Mouse (Mus musculus): ENCODE measurements around the gene 9930111J21Rik2. TPM values are rescaled to one million over a fixed set of nuclear protein-coding genes. Genes with fewer than 3 reads are reported as not detected.
"Not testable (repeated sequence)": the region's sequence is repeated elsewhere in the genome, so short reads cannot be mapped to it uniquely, and the experiment has no call there.

Gene 9930111J21Rik2
- polyA plus RNA-seq (2014; fragmentation: Nextera tagmentation; extraction: Ambion mirVana) = 0.10 and 0.25 TPM in 2 replicates

DNA sequence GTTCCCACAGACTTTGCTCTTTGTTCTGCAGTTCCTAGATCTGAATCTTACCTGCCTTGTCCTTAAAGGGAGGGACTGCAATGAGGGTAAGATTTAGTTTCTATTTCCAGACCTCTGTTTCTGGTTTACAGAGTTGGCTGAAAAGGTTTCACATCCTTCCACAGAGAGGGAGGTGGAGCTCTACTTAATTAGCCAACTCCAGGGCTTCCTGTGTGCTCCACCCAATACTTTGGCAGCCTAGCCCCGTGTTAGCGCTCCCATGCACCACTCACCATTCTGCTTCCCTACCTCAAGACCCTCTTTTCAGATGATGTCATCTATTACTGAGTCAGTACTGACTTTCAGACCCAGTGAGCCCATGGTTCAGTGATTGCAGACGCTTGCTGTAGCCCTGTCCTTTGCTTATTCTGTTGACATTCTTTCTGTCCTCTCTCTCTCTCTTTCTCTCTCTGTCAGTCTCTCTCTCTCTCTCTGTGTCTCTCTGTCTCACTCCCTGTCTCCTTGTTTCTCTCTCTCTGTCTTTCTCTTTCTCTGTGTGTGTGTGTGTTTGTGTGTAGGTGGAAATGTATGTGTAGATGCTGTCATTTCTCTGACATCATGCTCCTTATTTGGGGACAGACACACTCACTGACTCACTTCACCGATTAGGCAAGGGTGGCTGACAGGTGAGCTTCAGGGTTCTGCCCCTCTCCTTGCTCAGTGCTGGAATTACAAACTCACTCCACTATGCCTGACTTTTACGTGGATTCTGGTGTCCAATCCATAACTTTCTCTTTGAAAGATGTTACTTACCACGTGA lies at the start of gene 9930111J21Rik2:
TSS of gene 9930111J21Rik2 (minus strand) at position 150 of the 799 bp plus-strand sequence.
- not testable (repeated sequence) for H3K9me3 ChIP-seq (replicated peaks; ENCODE audit: control insufficient read depth, low read length); H3K9ac ChIP-seq (replicated peaks; ENCODE audit: low read length); H3K27ac ChIP-seq (replicated peaks; ENCODE audit: low read depth, low read length); H3K4me3 ChIP-seq (ENCODE audit: low read depth, low read length); H3K27me3 ChIP-seq (ENCODE audit: control insufficient read depth, insufficient read depth, low read length); H3K4me1 ChIP-seq (ENCODE audit: control insufficient read depth, insufficient read depth, low read length); DNase-seq (ENCODE audit: low spot score); H3K4me2 ChIP-seq (ENCODE audit: low read depth, low read length); H3K36me3 ChIP-seq (replicated peaks; ENCODE audit: control insufficient read depth, insufficient read depth, low read depth, low read length); ATAC-seq (replicated peaks; ENCODE audit: insufficient number of reproducible peaks, low FRiP score, low TSS enrichment, low read depth)
- 78% methylated on average over 1 of the region's 6 CpGs for WGBS

DNA sequence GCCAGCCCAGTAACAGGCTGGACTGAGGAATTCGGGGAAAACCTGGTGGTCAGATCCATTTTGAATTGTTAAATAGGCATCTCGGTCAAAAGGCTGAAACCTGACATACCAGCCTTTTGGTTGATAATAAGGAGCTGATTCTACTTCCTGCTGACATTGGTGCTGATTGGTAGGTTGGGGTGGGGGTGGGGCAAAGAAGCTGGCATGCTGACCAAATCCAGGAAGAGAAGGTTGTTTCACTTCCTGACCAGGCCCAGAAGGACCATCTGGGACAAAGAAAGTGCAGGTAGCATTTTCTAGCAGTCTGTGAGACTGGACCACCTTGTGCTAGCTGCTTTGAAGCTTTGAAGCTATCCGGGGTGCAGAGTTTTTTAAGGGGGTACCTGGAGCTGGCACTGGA lies 49.4 kb upstream of the 9930111J21Rik2 start:
- no peak overlapping the region for H3K27ac ChIP-seq (replicated peaks; ENCODE audit: low read depth, low read length)
- no peaks in the 10 kb centered on the region for H3K36me3 ChIP-seq (replicated peaks; ENCODE audit: control insufficient read depth, insufficient read depth, low read depth, low read length)
- no peaks in the 10 kb centered on the region for H3K27me3 ChIP-seq (ENCODE audit: control insufficient read depth, insufficient read depth, low read length)
- no peak overlapping the region for H3K4me2 ChIP-seq (ENCODE audit: low read depth, low read length)
- H3K4me3 ChIP-seq (ENCODE audit: low read depth, low read length) = no peak overlapping the region
- 82% methylated on average over 3 of the region's 3 CpGs for WGBS
- ATAC-seq (replicated peaks; ENCODE audit: insufficient number of reproducible peaks, low FRiP score, low TSS enrichment, low read depth) (no peak), DNase-seq (ENCODE audit: low spot score) (no peak)
- H3K4me1 ChIP-seq (ENCODE audit: control insufficient read depth, insufficient read depth, low read length) = 0 out of 2 replicates have a peak, but pooled peaks cover 2% of the 10 kb centered on the region
- H3K9me3 ChIP-seq (replicated peaks; ENCODE audit: control insufficient read depth, low read length) = no peaks in the 10 kb centered on the region
- H3K9ac ChIP-seq (replicated peaks; ENCODE audit: low read length) = no peak overlapping the region

DNA sequence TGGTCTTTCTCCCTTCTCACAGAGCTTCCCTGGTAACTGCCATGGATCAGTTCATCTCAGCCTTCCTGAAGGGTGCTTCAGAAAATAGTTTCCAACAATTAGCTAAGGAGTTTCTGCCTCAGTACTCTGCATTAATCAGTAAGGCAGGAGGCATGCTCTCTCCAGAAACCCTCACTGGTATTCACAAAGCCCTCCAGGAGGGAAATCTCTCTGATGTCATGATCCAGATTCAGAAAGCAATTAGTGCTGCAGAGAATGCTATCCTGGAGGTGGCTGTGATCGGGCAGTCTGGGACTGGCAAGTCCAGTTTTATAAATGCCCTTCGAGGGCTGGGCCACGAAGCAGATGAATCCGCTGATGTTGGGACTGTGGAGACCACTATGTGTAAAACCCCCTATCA lies 44.3 kb upstream of the 9930111J21Rik2 start:
- Histone ChIP-seq H3K27ac (replicated peaks; ENCODE audit: low read depth, low read length) (no peak overlapping the region), H3K9me3 (replicated peaks; ENCODE audit: control insufficient read depth, low read length) (no peaks in the 10 kb centered on the region), H3K4me1 (ENCODE audit: control insufficient read depth, insufficient read depth, low read length) (no peaks in the 10 kb centered on the region), H3K27me3 (ENCODE audit: control insufficient read depth, insufficient read depth, low read length) (no peaks in the 10 kb centered on the region), H3K4me2 (ENCODE audit: low read depth, low read length) (no peak overlapping the region), H3K4me3 (ENCODE audit: low read depth, low read length) (no peak overlapping the region), H3K36me3 (replicated peaks; ENCODE audit: control insufficient read depth, insufficient read depth, low read depth, low read length) (no peaks in the 10 kb centered on the region), H3K9ac (replicated peaks; ENCODE audit: low read length) (no peak overlapping the region)
- no peak for ATAC-seq (replicated peaks; ENCODE audit: insufficient number of reproducible peaks, low FRiP score, low TSS enrichment, low read depth)
- WGBS = 88% methylated on average over 4 of the region's 4 CpGs
- no peak for DNase-seq (ENCODE audit: low spot score)

DNA sequence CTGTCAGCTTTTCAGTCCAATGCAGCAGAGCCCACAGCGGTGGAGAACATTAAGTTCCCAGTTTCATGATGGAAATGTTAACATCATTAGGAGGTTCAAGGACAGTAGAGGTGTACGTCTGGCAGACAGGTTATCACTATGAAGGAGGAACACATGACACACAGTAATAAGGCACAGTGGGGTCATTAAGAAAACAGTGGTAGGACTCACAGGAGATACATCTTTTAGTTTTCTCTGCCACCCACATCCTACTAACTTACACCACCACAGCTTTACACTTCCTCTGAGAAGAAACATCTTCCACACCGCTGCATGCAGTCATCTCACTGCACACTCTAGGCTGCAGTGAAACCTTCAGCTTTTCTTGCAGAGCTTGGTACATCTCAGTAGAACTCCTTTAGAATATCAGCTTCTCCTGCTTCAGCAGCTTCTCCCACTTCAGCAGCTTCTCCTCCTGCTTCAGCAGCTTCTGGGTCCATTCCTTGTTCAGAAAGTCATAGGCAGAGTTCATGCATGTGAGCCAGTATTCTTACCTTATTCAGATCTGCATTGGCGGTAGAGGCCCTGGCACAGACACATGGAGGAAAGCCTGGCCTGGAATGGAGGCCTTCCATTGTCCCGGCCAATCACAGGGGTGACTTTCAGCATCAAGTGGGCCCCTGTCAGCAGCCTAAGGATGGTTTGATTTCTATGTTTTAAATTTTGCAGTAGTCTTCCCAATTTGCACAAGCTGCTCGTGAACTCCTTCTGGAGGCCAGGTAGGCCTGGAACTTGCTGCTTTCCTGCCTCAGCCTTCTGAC lies 43.0 kb upstream of the 9930111J21Rik2 start:
- H3K4me2 ChIP-seq (ENCODE audit: low read depth, low read length) = no peak overlapping the region
- H3K4me3 ChIP-seq (ENCODE audit: low read depth, low read length) = no peak overlapping the region
- H3K9me3 ChIP-seq (replicated peaks; ENCODE audit: control insufficient read depth, low read length) = no peaks in the 10 kb centered on the region
- no peak overlapping the region for H3K9ac ChIP-seq (replicated peaks; ENCODE audit: low read length)
- WGBS = 85% methylated on average over 6 of the region's 6 CpGs
- H3K27ac ChIP-seq (replicated peaks; ENCODE audit: low read depth, low read length) = no peak overlapping the region
- no peak for DNase-seq (ENCODE audit: low spot score)
- H3K27me3 ChIP-seq (ENCODE audit: control insufficient read depth, insufficient read depth, low read length) = no peaks in the 10 kb centered on the region
- H3K4me1 ChIP-seq (ENCODE audit: control insufficient read depth, insufficient read depth, low read length) = no peaks in the 10 kb centered on the region
- no peak for ATAC-seq (replicated peaks; ENCODE audit: insufficient number of reproducible peaks, low FRiP score, low TSS enrichment, low read depth)
- H3K36me3 ChIP-seq (replicated peaks; ENCODE audit: control insufficient read depth, insufficient read depth, low read depth, low read length) = no peaks in the 10 kb centered on the region

DNA sequence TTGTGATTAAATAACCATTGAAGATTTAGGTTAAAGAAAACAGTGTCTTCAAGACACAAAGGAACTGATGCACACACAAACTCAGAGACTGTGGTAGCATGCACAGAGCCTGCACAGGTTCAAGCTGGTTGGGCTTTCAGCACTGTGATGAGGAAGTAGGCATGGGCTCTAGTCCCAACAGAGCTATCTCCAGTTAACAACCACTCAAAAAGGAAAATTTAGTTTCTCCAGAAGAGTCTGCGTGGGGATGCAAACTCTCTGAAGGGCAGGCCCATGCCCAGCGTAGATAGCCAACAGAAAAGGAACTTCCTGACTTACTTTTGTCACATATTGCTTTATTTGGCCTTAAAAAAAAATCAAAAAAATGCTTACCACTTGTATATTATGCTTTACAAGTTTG lies 41.7 kb upstream of the 9930111J21Rik2 start:
- Histone ChIP-seq H3K4me2 (ENCODE audit: low read depth, low read length) (no peak overlapping the region), H3K27me3 (ENCODE audit: control insufficient read depth, insufficient read depth, low read length) (no peaks in the 10 kb centered on the region), H3K9me3 (replicated peaks; ENCODE audit: control insufficient read depth, low read length) (no peaks in the 10 kb centered on the region), H3K27ac (replicated peaks; ENCODE audit: low read depth, low read length) (no peak overlapping the region), H3K9ac (replicated peaks; ENCODE audit: low read length) (no peak overlapping the region), H3K4me1 (ENCODE audit: control insufficient read depth, insufficient read depth, low read length) (no peaks in the 10 kb centered on the region), H3K4me3 (ENCODE audit: low read depth, low read length) (no peak overlapping the region), H3K36me3 (replicated peaks; ENCODE audit: control insufficient read depth, insufficient read depth, low read depth, low read length) (no peaks in the 10 kb centered on the region)
- no peak for ATAC-seq (replicated peaks; ENCODE audit: insufficient number of reproducible peaks, low FRiP score, low TSS enrichment, low read depth)
- DNase-seq (ENCODE audit: low spot score) = no peak
- WGBS = 84% methylated on average over 2 of the region's 2 CpGs

DNA sequence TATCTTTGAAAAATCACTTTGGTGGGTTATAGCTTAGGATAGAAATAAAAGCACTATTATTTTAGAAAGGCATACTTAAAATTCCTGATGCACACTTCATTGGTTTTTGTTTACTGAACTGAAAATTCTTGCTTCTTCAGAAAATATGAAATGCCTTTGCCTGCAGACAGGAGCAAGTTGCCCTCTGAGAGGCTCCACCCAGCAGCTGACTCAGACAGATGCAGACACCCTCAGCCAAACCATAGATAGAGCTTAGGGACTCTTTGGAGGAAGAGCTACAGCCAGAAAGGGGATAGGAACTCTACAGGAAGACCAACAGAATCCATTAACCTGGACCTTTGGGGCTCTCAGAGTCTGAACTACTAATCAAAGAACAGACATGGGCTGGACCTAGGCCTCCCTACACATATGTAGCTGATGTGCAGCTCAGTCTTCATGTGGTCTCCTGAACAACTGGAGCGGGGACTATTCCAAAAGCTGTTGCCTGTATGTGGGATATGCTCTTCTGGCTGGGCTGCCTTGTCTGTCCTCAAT lies 41.1 kb upstream of the 9930111J21Rik2 start:
- 100% methylated on average over 1 of the region's 1 CpGs for WGBS
- Histone ChIP-seq H3K36me3 (replicated peaks; ENCODE audit: control insufficient read depth, insufficient read depth, low read depth, low read length) (no peaks in the 10 kb centered on the region), H3K27ac (replicated peaks; ENCODE audit: low read depth, low read length) (no peak overlapping the region), H3K9ac (replicated peaks; ENCODE audit: low read length) (no peak overlapping the region), H3K4me1 (ENCODE audit: control insufficient read depth, insufficient read depth, low read length) (no peaks in the 10 kb centered on the region), H3K4me2 (ENCODE audit: low read depth, low read length) (no peak overlapping the region), H3K4me3 (ENCODE audit: low read depth, low read length) (no peak overlapping the region), H3K9me3 (replicated peaks; ENCODE audit: control insufficient read depth, low read length) (no peaks in the 10 kb centered on the region), H3K27me3 (ENCODE audit: control insufficient read depth, insufficient read depth, low read length) (no peaks in the 10 kb centered on the region)
- no peak for DNase-seq (ENCODE audit: low spot score)
- no peak for ATAC-seq (replicated peaks; ENCODE audit: insufficient number of reproducible peaks, low FRiP score, low TSS enrichment, low read depth)

DNA sequence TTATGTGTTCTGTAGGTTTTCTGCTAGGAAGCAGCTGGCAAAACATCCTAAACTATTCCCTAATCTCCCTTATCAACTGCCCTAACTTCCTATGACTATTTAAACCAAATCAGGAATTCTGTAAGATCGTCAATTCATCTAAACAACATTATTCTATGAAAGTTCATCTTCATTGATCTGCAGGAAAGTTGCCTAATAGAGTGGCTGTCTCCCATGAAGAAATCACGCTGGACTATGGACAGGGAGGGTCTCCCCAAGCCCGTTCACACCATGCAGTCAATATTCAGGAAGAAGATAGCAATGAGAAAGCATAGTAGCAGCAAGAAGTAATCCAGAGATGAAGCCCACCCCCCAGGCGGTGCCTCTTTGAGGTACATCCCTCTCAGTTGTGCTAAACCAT lies 40.1 kb upstream of the 9930111J21Rik2 start:
- no peaks in the 10 kb centered on the region for H3K4me1 ChIP-seq (ENCODE audit: control insufficient read depth, insufficient read depth, low read length)
- 83% methylated on average over 4 of the region's 4 CpGs for WGBS
- H3K36me3 ChIP-seq (replicated peaks; ENCODE audit: control insufficient read depth, insufficient read depth, low read depth, low read length) = no peaks in the 10 kb centered on the region
- no peak overlapping the region for H3K4me3 ChIP-seq (ENCODE audit: low read depth, low read length)
- H3K4me2 ChIP-seq (ENCODE audit: low read depth, low read length) = no peak overlapping the region
- no peak overlapping the region for H3K9ac ChIP-seq (replicated peaks; ENCODE audit: low read length)
- DNase-seq (ENCODE audit: low spot score) (no peak), ATAC-seq (replicated peaks; ENCODE audit: insufficient number of reproducible peaks, low FRiP score, low TSS enrichment, low read depth) (no peak)
- no peak overlapping the region for H3K27ac ChIP-seq (replicated peaks; ENCODE audit: low read depth, low read length)
- no peaks in the 10 kb centered on the region for H3K9me3 ChIP-seq (replicated peaks; ENCODE audit: control insufficient read depth, low read length)
- H3K27me3 ChIP-seq (ENCODE audit: control insufficient read depth, insufficient read depth, low read length) = no peaks in the 10 kb centered on the region

DNA sequence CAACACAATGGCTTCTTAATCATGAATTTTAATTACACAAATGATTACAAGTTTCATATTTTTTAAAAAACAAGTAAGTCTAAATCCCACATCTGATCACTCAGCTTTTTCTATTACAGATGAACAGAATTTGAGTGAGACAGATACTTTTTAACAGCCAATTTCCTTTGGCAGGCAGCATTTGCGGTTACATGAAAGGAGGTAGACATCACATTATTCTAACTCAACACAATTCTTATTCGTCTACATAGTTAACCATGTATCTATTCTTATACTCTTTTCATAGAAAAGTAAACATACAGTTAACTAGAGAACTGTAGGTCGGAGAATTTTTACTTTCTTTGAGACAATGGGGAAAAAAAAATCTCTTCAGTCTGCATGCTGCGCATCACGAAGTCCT lies 39.5 kb upstream of the 9930111J21Rik2 start:
- H3K27ac ChIP-seq (replicated peaks; ENCODE audit: low read depth, low read length) = no peak overlapping the region
- ATAC-seq (replicated peaks; ENCODE audit: insufficient number of reproducible peaks, low FRiP score, low TSS enrichment, low read depth) (no peak), DNase-seq (ENCODE audit: low spot score) (no peak)
- H3K36me3 ChIP-seq (replicated peaks; ENCODE audit: control insufficient read depth, insufficient read depth, low read depth, low read length) = no peaks in the 10 kb centered on the region
- H3K4me2 ChIP-seq (ENCODE audit: low read depth, low read length) = no peak overlapping the region
- H3K4me3 ChIP-seq (ENCODE audit: low read depth, low read length) = no peak overlapping the region
- WGBS = 92% methylated on average over 5 of the region's 5 CpGs
- no peaks in the 10 kb centered on the region for H3K27me3 ChIP-seq (ENCODE audit: control insufficient read depth, insufficient read depth, low read length)
- no peaks in the 10 kb centered on the region for H3K4me1 ChIP-seq (ENCODE audit: control insufficient read depth, insufficient read depth, low read length)
- H3K9me3 ChIP-seq (replicated peaks; ENCODE audit: control insufficient read depth, low read length) = no peaks in the 10 kb centered on the region
- no peak overlapping the region for H3K9ac ChIP-seq (replicated peaks; ENCODE audit: low read length)
